Mouse (Mus musculus): ENCODE results near the gene Bricd5. TPM values are rescaled to one million over a fixed set of nuclear protein-coding genes. Genes with fewer than 3 reads are reported as not detected.

Bricd5 gene
- total and polyA plus RNA-seq, 3 experiments, result 0.98 TPM; not detected in 2

GRCm38 (mm10) chr17:24462932-24463331 lies 10.8 kb upstream of the Bricd5 start:
- H3K27me3 ChIP-seq (replicated peaks), result no peaks in the 10 kb centered on the region
- peaks cover 3 to 18% of the 10 kb centered on the region in 2 experiments for H3K36me3 ChIP-seq (replicated peaks in 1 of 2; ENCODE audit: control insufficient read depth in 1 of 2, insufficient read depth in 1 of 2, low read length in 1 of 2)
- H3K4me2 ChIP-seq (ENCODE audit: insufficient read depth, low read depth, poor library complexity, severe bottlenecking), result no peak overlapping the region
- in situ Hi-C loops (cut with MboI; ENCODE audit: low pct_ligation_motif_present, low pct_unique_long_range_greater_than_20kb, low sequenced_read_pairs) (no loop called here), dilution Hi-C loops (cut with MboI; ENCODE audit: extremely low pct_ligation_motif_present, extremely low pct_unique_long_range_greater_than_20kb, low sequenced_read_pairs) (no loop called here)
- no peak overlapping the region for H3K9ac ChIP-seq (ENCODE audit: insufficient read depth, low read depth)
- TF ChIP-seq MAFK (IDR thresholded peaks at IDR 0.05; ENCODE audit: insufficient replicate concordance, low read length), result no peak
- TF ChIP-seq JUN (IDR thresholded peaks at IDR 0.05; ENCODE audit: insufficient read depth, low read depth, low read length), result no peak
- no peak for TF ChIP-seq CHD2 (IDR thresholded peaks at IDR 0.05; ENCODE audit: low read length)
- no peak for TF ChIP-seq JUND (conservative IDR thresholded peaks at IDR 0.05; ENCODE audit: low read depth, low read length)
- TF ChIP-seq MAX (IDR thresholded peaks at IDR 0.05; ENCODE audit: low read length), result no peak
- TF ChIP-seq BHLHE40 (IDR thresholded peaks at IDR 0.05; ENCODE audit: low read depth, low read length), result no peak
- H3K27ac ChIP-seq (ENCODE audit: insufficient read depth, low read depth), result no peak overlapping the region
- DNase-seq (ENCODE audit: extremely low read depth), result no peak
- H3K4me3 ChIP-seq (replicated peaks in 1 of 3; ENCODE audit: low read depth in 2 of 3, low read length in 2 of 3, poor library complexity in 1 of 3), result no peak overlapping the region
- no peaks in the 10 kb centered on the region for H3K9me3 ChIP-seq (replicated peaks; ENCODE audit: low read length)
- H3K79me2 ChIP-seq (replicated peaks; ENCODE audit: control insufficient read depth, extremely low read depth, insufficient read depth, poor library complexity, severe bottlenecking), result no peaks in the 10 kb centered on the region
- peaks cover 4 to 7% of the 10 kb centered on the region in 2 experiments; a peak in 2 of 4 replicates for H3K4me1 ChIP-seq (ENCODE audit: control insufficient read depth in 1 of 2, insufficient read depth in 2 of 2)

DNA sequence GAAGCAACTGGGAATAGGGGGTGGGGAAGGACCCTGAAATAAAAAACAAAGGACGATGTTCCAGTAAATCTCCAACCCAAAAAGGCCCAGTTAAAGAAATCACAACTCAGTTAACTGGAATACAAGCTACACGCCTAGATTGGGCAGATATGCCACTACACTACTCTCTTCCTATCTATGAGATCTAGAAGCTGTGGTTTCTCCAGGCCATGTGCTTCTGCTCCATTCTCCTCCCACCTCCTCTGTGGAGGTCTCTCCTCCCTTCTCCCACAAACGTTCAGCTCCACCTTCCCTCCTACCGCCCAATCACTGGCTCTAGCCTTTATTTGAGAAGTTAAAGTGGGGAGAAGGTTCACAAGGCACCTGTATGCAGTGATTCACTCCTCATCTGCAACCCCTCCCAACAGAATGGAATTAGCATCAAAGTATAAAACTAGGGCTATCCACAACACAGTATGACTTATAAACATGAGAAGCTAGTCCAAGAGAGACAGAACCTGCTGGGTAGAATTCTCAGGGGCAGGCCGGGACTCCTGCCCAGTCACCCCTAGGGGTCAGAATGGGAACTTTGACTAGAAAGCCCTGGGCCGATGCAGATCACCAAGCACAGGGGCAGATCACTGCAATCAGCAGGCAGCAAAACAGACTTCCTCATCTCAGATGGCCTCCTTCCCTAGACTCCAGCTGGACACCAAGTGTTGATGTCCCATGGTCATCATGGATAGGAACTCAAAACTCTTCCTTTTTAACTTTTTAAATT lies 10.1 kb upstream of the Bricd5 start:
- H3K9me3 ChIP-seq (replicated peaks; ENCODE audit: low read length), result no peaks in the 10 kb centered on the region
- H3K4me1 ChIP-seq (ENCODE audit: control insufficient read depth in 1 of 2, insufficient read depth in 2 of 2), result peaks cover 6 to 7% of the 10 kb centered on the region in 2 experiments; a peak in 2 of 4 replicates
- no peak overlapping the region for H3K4me2 ChIP-seq (ENCODE audit: insufficient read depth, low read depth, poor library complexity, severe bottlenecking)
- dilution Hi-C loops (cut with MboI; ENCODE audit: extremely low pct_ligation_motif_present, extremely low pct_unique_long_range_greater_than_20kb, low sequenced_read_pairs), result no loop called here
- no peaks in the 10 kb centered on the region for H3K79me2 ChIP-seq (replicated peaks; ENCODE audit: control insufficient read depth, extremely low read depth, insufficient read depth, poor library complexity, severe bottlenecking)
- no peak overlapping the region for H3K4me3 ChIP-seq (replicated peaks in 1 of 3; ENCODE audit: low read depth in 2 of 3, low read length in 2 of 3, poor library complexity in 1 of 3)
- H3K9ac ChIP-seq (ENCODE audit: insufficient read depth, low read depth), result no peak overlapping the region
- TF ChIP-seq CTCF (conservative IDR thresholded peaks at IDR 0.05 in 1 of 2, IDR thresholded peaks at IDR 0.05 in 1 of 2; ENCODE audit: low read depth in 2 of 2, low read length in 2 of 2) (peak in 1 of 2 experiments; percentile 37; a peak in 3 of 4 replicates), JUND (conservative IDR thresholded peaks at IDR 0.05; ENCODE audit: low read depth, low read length) (no peak)
- no peak overlapping the region for H3K27ac ChIP-seq (ENCODE audit: insufficient read depth, low read depth)
- in situ Hi-C loops (cut with MboI; ENCODE audit: low pct_ligation_motif_present, low pct_unique_long_range_greater_than_20kb, low sequenced_read_pairs), result no loop called here
- no peaks in the 10 kb centered on the region for H3K27me3 ChIP-seq (replicated peaks)
- no peak for DNase-seq (ENCODE audit: extremely low read depth)
- peaks cover 3 to 18% of the 10 kb centered on the region in 2 experiments for H3K36me3 ChIP-seq (replicated peaks in 1 of 2; ENCODE audit: control insufficient read depth in 1 of 2, insufficient read depth in 1 of 2, low read length in 1 of 2)

- dilution Hi-C loops (cut with MboI; ENCODE audit: extremely low pct_ligation_motif_present, extremely low pct_unique_long_range_greater_than_20kb, low sequenced_read_pairs) (no loop called here), in situ Hi-C loops (cut with MboI; ENCODE audit: low pct_ligation_motif_present, low pct_unique_long_range_greater_than_20kb, low sequenced_read_pairs) (no loop called here)
- peaks cover 7% of the 10 kb centered on the region; the same call in 1 of the 2 replicates for H3K79me2 ChIP-seq (replicated peaks; ENCODE audit: control insufficient read depth, extremely low read depth, insufficient read depth, poor library complexity, severe bottlenecking)
- H3K9ac ChIP-seq (ENCODE audit: insufficient read depth, low read depth), result no peak overlapping the region
- no peak overlapping the region for H3K4me3 ChIP-seq (replicated peaks in 1 of 3; ENCODE audit: low read depth in 2 of 3, low read length in 2 of 3, poor library complexity in 1 of 3)
- peaks cover 10 to 39% of the 10 kb centered on the region in 2 experiments for H3K36me3 ChIP-seq (replicated peaks in 1 of 2; ENCODE audit: control insufficient read depth in 1 of 2, insufficient read depth in 1 of 2, low read length in 1 of 2)
- peaks cover 12 to 23% of the 10 kb centered on the region in 2 experiments for H3K4me1 ChIP-seq (ENCODE audit: control insufficient read depth in 1 of 2, insufficient read depth in 2 of 2)
- no peaks in the 10 kb centered on the region for H3K9me3 ChIP-seq (replicated peaks; ENCODE audit: low read length)
- H3K27me3 ChIP-seq (replicated peaks), result no peaks in the 10 kb centered on the region
- no peak overlapping the region for H3K27ac ChIP-seq (ENCODE audit: insufficient read depth, low read depth)
- TF ChIP-seq ELF1 (IDR thresholded peaks at IDR 0.05; ENCODE audit: low read depth, low read length) (0 out of 2 replicates have a peak, but pooled peaks have one; percentile 11), MXI1 (IDR thresholded peaks at IDR 0.05; ENCODE audit: low read depth, low read length) (no peak), ETS1 (conservative IDR thresholded peaks at IDR 0.05; ENCODE audit: low read depth, low read length) (no peak), IRF4 (IDR thresholded peaks at IDR 0.05; ENCODE audit: low read depth, low read length) (no peak), JUND (conservative IDR thresholded peaks at IDR 0.05; ENCODE audit: low read depth, low read length) (no peak), TBP (conservative IDR thresholded peaks at IDR 0.05; ENCODE audit: low read depth, low read length) (0 out of 2 replicates have a peak, but pooled peaks have one; percentile 57)
- H3K4me2 ChIP-seq (ENCODE audit: insufficient read depth, low read depth, poor library complexity, severe bottlenecking), result no peak overlapping the region
- no peak for DNase-seq (ENCODE audit: extremely low read depth)
Observed at GRCm38 (mm10) chr17:24468636-24469246, 4.9 kb upstream of the Bricd5 start.
